Mouse (Mus musculus) c-Kit-negative CD71-positive TER-119-positive erythroid progenitor cells, embryonic 14.5 days (primary cell): ENCODE results near the gene Tm7sf3.
A peak's percentile ranks its signal among the peaks of the same experiment; 100 is the strongest.
"Not testable (repeated sequence)": the region's sequence is repeated elsewhere in the genome, so short reads cannot be mapped to it uniquely, and the experiment has no call there.

Experiments
- DNase-seq: peaks from one replicate; pipeline ENCODE4 v3.0.0-alpha.2; 2013; ENCODE audit warnings: low read depth, low spot score

Tm7sf3 gene

DNA sequence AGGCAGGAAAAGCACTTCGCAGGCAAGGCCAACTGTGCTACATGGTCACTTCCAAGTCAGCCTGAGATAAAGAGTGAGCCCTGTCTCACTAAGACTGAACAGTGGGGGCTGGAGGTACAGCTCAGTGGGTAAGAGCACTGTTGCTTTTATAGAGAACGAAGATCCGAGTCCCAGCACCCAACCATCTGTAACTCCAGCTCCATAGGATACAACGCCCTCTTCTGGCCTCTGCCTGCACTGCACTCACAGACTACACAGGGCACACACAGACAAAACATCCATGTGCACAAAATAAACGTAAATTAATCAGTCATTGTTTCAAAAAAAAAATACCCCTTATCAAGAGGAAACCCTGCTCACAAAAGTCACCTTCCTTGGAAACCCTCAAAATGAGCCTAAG lies 28.7 kb downstream of the Tm7sf3 start:
- no peak for DNase-seq

DNA sequence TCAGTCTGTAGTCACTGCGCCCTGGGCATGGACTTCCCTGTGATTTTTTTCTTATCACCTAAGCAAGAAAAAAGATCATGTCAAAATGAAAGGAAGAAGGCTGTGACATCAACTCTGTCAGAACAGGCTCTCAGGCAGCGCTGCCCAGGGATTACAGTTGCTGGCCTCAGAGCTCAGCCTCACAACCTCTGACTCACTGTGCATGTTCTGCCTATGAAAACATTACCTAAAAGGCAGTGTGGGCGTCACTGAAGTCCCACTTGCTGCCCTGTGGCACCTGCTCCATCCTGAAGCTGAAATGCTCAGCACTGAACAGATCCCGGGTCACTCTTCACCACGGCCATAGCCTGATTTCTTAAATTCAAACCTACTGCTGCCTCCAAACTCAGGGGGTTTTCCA lies 29.9 kb downstream of the Tm7sf3 start:
- no peak for DNase-seq

DNA sequence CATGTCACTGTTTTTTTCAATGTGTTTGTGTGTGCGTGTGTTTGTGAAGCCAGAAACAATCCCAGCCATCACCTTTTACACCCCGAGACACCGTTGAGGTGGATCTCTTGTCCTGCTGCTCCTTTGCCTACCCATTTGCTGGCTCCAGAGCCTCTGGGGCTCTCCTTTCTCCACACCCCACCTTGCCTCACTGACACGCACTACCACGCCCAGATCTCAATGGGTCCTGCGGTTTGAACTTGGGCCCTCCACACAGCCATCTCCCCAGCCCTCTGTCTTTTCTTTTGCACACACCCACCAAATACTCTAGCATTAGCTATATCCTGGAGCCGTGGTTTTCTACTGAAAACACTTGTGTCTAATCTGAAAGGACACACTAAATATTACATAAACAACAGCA lies 30.7 kb downstream of the Tm7sf3 start:
- no peak for DNase-seq

DNA sequence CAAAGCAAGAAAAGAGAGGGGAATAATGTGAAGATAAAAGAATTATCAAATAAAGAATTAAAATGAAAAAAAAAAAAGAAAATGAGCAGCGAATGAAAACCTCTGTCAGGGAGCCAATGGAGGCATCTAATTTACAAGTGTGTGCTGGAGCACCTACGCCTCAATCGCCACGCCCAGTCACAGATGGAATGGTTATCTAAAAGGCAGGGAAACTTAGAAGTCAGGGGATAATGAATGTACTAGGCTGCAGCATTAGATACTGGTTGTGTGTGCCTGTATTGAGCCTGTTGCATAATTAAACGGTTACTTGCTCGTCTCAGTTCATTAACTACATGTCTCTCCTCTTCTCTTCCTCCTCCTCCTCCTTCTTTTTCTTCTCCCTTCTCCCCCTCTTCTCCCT lies 31.2 kb downstream of the Tm7sf3 start:
- DNase-seq, result peak; percentile 62

DNA sequence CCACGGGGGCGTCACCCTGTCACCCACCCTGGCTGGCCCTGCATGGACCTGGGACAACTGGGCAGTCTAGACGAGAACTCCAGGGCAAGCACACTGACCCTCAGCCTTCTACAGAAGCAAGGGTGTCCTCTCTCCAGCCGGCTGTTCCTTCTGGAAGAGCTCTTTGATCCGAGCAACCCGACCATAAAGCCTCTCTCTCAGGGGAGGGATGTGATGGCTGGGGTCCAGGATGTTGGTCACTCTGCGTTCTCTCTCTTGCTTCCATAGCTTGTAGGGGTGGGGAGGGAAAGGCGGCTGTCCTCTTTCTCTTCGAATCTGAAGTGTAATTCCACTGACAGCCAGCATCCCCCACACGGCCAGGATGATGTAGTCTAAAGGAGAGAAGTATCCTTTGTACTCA lies 39.0 kb downstream of the Tm7sf3 start:
- no peak for DNase-seq

DNA sequence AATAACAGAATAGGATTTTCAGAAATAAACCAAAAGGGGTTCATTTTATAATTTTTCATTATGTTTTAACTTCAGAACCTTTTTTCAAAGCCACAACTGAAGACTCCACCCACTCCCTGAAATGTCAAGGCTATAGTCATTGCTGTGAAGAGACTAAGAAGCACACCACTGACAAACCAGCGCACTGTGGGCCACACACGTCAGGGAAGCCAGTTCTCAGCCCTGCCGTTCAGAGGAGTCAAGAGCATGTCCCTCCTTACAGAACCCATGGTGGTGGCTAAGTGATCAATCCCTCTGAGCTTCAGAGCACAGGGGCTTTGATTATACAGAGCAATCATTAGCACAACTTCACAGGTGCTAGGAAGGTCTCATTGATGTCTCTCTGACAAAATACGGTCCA lies 40.0 kb downstream of the Tm7sf3 start:
- no peak for DNase-seq

DNA sequence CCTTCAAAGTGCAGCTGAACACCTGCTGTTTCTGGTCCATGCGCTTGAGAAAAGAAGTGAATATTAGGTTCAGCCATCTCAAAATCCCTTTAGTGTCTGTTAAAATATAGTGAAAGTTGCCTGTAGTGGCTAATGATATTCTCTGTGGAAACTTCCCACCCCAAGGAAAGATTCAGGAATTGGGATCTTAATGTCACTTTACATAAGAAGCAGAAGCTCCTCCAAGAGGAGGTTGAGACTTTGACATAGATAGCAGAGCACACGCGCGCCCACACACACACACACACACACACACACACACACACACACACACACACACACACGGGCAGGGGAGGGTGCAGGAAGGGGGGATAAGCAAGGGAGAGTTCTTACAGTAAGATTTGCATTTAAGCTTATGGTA lies 57.5 kb downstream of the Tm7sf3 start:
- no peak for DNase-seq

DNA sequence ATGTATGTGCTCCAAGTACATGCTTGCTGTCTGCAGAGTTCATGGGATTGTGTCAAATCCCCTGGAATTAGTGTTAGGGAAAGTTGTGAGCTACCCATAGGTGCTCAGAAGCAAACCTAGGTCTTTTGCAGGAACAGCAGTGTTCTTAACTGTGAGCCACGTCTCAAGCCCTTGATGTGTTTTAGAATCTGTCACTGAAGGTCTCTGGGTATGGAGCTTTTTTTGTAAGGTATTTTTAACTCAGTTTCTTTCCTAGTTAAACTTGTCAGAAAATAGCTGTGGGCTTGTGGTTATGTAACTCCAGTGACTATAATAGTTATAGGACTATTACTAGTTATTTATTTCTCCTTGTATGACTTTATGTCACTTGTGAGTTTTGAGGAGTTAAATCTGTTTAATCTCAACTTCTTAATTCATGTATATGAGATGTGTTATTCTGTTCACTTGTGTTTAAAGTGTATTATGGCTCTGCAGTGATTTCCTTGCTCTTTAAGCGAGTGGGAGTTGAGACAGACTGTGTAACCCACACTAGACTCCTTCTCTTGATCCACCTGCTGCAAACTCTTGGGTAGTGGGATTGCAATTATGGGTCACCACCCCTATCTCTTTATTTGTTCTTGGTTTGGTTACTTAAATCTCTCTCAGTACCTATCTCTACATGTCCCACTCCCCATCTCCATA lies 59.1 kb downstream of the Tm7sf3 start:
- DNase-seq, result no peak

DNA sequence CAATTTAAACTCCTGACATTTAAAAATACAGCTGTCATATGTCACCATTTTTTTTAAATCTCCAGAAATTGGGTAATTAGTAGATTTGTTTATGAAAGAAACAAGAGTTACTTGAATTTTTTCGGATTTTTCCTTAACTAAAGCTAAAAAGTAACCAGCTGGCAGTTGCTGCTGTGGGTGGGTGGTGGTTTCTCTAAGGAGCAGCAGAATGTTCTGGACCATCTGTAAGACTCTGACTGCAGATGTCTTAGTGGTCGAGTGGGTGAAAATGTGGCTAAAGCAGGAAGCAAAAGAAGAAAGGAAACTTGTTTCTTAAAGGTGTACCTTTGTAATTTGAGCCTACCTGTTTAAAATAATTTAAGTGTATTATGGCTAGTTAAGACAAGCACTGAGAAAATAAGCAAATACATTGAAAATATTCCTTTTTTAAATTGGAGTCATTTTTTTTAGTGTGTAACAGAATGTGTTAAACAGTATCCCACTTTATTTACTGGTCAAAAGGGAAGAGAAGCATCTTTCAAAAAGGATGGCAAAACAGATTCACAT lies 62.2 kb downstream of the Tm7sf3 start:
- no peak for DNase-seq

DNA sequence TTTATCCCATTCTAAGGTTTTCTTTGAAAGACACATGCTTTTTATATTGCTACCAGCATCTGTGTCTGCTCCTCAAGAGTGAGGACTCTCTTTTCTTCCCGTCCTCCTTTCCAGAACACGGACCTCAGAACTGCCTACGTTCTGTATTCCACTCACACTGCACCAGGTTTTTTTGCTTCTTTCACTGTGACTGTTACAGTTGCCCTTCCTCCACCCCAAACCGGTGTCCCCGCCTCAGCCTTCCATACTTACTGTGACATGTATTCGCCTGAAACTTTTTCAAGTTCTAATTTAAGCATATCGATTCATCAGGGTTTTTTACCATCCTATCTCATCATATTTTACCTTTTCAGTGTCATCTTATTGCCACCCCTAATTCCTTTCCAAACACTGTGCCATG lies 64.0 kb downstream of the Tm7sf3 start:
- peak; percentile 36 for DNase-seq

DNA sequence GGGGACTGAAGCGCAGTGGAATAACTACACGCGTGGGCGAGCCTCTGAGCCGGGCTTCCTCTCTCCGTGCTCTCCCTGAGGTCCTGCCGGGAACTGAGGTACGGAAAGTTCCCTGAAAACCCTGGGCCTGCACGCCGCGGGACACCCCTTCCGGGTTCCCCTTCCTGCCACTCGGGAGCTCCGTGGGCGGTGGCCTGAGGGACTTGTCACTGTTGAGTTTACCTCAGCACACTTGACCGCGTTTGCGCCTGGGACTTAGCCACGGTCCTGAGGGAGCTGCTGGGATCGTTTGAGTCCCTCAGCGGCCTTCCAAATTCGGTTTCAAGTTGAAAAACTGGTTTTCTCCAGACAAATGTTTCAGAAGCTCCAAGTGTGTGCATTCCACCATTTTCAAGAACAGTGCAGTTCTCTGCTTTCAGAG lies 64.5 kb downstream of the Tm7sf3 start:
- DNase-seq, result peak; percentile 53

DNA sequence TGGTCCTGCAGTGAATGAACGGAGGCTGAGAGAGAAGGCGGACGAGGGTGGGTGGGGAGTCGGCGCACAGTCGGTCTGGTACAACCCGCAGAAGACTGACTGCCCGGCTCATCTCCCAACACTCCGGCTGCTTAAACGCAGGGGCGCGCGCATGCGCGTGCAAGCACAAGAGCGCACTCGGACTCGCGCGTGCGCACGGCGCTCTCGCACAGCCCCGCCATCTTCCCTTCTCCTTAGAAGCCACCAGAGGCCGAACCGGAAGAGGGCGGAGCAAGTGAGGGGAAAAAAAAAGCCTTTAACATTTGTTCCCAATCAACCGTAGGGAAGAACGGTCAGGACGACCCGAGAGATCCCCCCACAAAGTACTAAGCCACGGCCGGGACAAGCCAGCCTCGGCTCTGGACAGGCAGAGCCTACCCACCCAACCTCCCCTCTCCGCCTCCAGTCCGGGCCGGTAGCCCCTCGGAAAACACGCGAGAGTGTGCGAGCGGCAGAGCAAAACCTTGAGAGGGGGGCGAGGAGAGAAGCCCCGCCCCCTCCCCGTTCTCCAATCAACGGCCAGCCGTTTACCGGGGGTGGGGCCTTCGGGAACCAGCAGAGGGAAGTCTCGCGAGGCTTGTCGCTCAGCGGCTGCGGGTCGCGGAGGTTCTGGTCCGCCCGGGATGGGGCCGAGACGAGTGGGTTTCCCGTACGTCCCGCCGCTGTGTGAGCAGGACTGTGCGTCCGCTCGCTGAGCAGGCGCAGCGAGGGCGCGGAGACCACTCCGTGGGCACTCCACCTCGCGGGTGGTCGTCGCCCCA lies 65.1 kb downstream of the Tm7sf3 start, which contains the start of gene Ints13:
TSS of gene Ints13 (minus strand) at position 526 of the 800 bp plus-strand sequence.
- DNase-seq, result peak; percentile 95

DNA sequence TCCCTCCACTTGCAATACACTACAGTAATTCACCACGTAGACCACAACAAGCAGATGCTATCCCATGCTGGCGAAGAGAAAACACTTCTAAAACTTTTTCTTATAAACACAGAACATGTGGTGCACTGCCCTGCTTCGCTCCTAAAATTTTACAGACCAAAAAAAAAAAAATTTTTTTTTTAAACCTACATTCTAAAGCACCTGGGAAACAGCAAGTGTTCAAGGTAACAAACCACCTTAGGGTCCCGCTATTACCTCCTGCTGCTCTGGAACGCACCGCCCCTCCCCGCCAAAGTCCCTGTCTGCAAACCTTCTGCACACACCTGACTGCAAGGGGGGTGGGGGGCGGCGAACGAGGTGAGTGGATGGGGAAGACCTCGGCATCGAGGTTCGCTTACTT lies 65.7 kb downstream of the Tm7sf3 start, which contains the start of gene Fgfr1op2:
TSS of gene Fgfr1op2 (plus strand) at position 301 of the 400 bp plus-strand sequence.
- DNase-seq, result no peak

DNA sequence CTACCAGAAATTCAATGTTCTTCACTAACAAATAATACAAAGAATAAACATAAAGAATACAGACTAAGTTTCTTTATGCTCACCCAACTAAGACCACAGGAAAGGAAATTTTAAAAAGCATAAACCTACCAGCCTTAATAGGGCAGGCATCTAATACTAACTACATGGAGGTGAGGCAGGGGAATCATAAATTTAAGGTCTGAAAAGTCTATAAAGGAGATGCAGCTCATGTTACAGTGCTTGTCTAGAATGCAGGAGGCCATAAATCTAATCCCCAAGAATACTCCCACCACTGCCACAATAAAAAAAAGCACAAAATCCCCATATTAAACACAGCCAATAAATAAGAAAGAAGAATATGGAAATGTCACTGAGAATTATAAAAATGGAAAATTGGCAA lies 70.6 kb downstream of the Tm7sf3 start:
- no peak for DNase-seq

DNA sequence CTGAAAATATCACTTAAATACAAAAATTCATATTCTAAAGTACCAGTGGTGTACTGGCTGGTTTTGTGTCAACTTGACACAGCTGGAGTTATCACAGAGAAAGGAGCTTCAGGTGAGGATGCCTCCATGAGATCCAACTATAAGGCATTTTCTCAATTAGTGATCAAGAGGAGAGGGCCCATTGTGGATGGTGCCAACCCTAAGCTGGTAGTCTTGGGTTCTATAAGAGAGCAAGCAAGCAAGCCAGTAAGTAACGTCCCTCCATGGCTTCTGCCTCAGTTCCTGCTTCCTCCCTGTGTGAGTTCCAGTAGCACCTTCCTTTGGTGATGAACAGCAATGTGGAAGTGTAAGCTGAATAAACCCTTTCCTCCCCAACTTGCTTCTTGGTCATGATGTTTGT lies 80.2 kb downstream of the Tm7sf3 start:
- not testable (repeated sequence) for DNase-seq
